Mouse (Mus musculus) limb, embryonic 13.5 days (tissue): Measurements from ENCODE around the gene Kctd12. TPM values are rescaled to one million over a fixed set of nuclear protein-coding genes. Genes with fewer than 3 reads are reported as not detected.

Experiments used
- ATAC-seq: fragments of 200-750 bp; cut with Nextera tagmentation; 2 replicates; pipeline ENCODE4 v1.8.0; 2017; ENCODE audit warnings: low read depth, moderate number of reproducible peaks, moderate TSS enrichment; ENCODE audit not compliant: low FRiP score
- H3K27ac ChIP-seq: fragments of 300-500 bp; sonication (generic); 2 replicates; pipeline ENCODE4 v1.5.1; 2015; ENCODE audit warnings: inconsistent platforms, mild to moderate bottlenecking, moderate library complexity
- H3K27me3 ChIP-seq: fragments of 300-500 bp; sonication (generic); 2 replicates; pipeline ENCODE4 v1.6.1; 2015; ENCODE audit warnings: mild to moderate bottlenecking, inconsistent platforms
- H3K36me3 ChIP-seq: fragments of 300-500 bp; sonication (generic); 2 replicates; pipeline ENCODE4 v1.6.1; 2015; ENCODE audit warnings: inconsistent platforms, mild to moderate bottlenecking, moderate library complexity
- H3K4me1 ChIP-seq: fragments of 300-500 bp; sonication (generic); 2 replicates; pipeline ENCODE4 v1.6.1; 2015; ENCODE audit warnings: inconsistent platforms
- H3K4me2 ChIP-seq: fragments of 300-500 bp; sonication (generic); replicated peaks from 2 replicates; pipeline ENCODE4 v1.6.1; 2015; ENCODE audit warnings: inconsistent platforms, mild to moderate bottlenecking, moderate library complexity
- H3K4me3 ChIP-seq: fragments of 300-500 bp; sonication (generic); 2 replicates; pipeline ENCODE4 v1.5.1; 2015; ENCODE audit warnings: moderate library complexity, mild to moderate bottlenecking, inconsistent platforms
- H3K9ac ChIP-seq: fragments of 300-500 bp; sonication (generic); 2 replicates; pipeline ENCODE4 v1.6.1; 2015; ENCODE audit warnings: mild to moderate bottlenecking, inconsistent platforms
- H3K9me3 ChIP-seq: fragments of 300-500 bp; sonication (generic); 2 replicates; pipeline ENCODE4 v1.6.1; 2016; ENCODE audit warnings: inconsistent platforms
- WGBS: fragments of 180-500 bp; shearing (Covaris S2); methylation state at CpG from one replicate; pipeline ENCODE4 v1.1.7; 2015; 5-methylcytosine and 5-hydroxymethylcytosine counted together
- polyA plus RNA-seq: library from polyadenylated mRNA; unstranded; fragments of >200 nt; fragmentation: Nextera tagmentation; extraction: Ambion mirVana; gene quantifications from 2 replicates; pipeline ENCODE4 v1.2.1, GENCODE M21; 2015

Kctd12 gene
- 41.4 and 45.1 TPM in 2 replicates for polyA plus RNA-seq

GRCm38 (mm10) chr14:102982627-102983540 lies at the start of gene Kctd12:
Gene Kctd12 (minus strand): TSS chr14:102982637.
- ATAC-seq = peak; percentile 93
- H3K27me3 ChIP-seq = peaks cover 9% of the 10 kb centered on the region; the same call in 1 of the 2 replicates
- H3K9ac ChIP-seq = peak within 1 kb of the TSS; percentile 92
- peak within 1 kb of the TSS; percentile 84 for H3K4me3 ChIP-seq
- H3K27ac ChIP-seq = peak within 1 kb of the TSS; percentile 94
- peaks cover 14% of the 10 kb centered on the region; the same call in 1 of the 2 replicates for H3K4me1 ChIP-seq
- 2% methylated on average over 57 of the region's 66 CpGs for WGBS
- no peaks in the 10 kb centered on the region for H3K9me3 ChIP-seq
- H3K4me2 ChIP-seq = peak within 1 kb of the TSS; percentile 87
- H3K36me3 ChIP-seq = no peaks in the 10 kb centered on the region; the same call in 1 of the 2 replicates

- no peak overlapping the region for H3K4me2 ChIP-seq
- H3K9ac ChIP-seq = no peak overlapping the region
- H3K4me1 ChIP-seq = no peaks in the 10 kb centered on the region
- H3K27ac ChIP-seq = no peak overlapping the region
- no peaks in the 10 kb centered on the region for H3K36me3 ChIP-seq
- H3K27me3 ChIP-seq = no peaks in the 10 kb centered on the region
- WGBS = 72% methylated on average over 2 of the region's 2 CpGs
- ATAC-seq = no peak
- no peak overlapping the region for H3K4me3 ChIP-seq
- H3K9me3 ChIP-seq = no peaks in the 10 kb centered on the region
Measured at GRCm38 (mm10) chr14:103029203-103029602, 46.8 kb upstream of the Kctd12 start.

- no peak overlapping the region for H3K27ac ChIP-seq
- H3K9me3 ChIP-seq = no peaks in the 10 kb centered on the region; the same call in 1 of the 2 replicates
- no peak overlapping the region for H3K4me2 ChIP-seq
- no peaks in the 10 kb centered on the region for H3K4me1 ChIP-seq
- 52% methylated on average over 2 of the region's 2 CpGs for WGBS
- no peaks in the 10 kb centered on the region for H3K27me3 ChIP-seq
- H3K4me3 ChIP-seq = no peak overlapping the region
- H3K36me3 ChIP-seq = no peaks in the 10 kb centered on the region
- no peak overlapping the region for H3K9ac ChIP-seq
- no peak for ATAC-seq
Measured at GRCm38 (mm10) chr14:103020046-103020445, 37.6 kb upstream of the Kctd12 start.

GRCm38 (mm10) chr14:103017009-103017408 lies 34.6 kb upstream of the Kctd12 start:
- no peaks in the 10 kb centered on the region for H3K9me3 ChIP-seq
- no peaks in the 10 kb centered on the region for H3K4me1 ChIP-seq
- no peak overlapping the region for H3K4me2 ChIP-seq
- no peak overlapping the region for H3K27ac ChIP-seq
- ATAC-seq = no peak
- no peak overlapping the region for H3K4me3 ChIP-seq
- 60% methylated on average over 5 of the region's 5 CpGs for WGBS
- H3K27me3 ChIP-seq = no peaks in the 10 kb centered on the region
- no peak overlapping the region for H3K9ac ChIP-seq
- H3K36me3 ChIP-seq = no peaks in the 10 kb centered on the region

- H3K27me3 ChIP-seq = no peaks in the 10 kb centered on the region
- H3K27ac ChIP-seq = no peak overlapping the region
- WGBS = 22% methylated on average over 4 of the region's 4 CpGs
- H3K4me3 ChIP-seq = no peak overlapping the region
- H3K36me3 ChIP-seq = no peaks in the 10 kb centered on the region
- ATAC-seq = peak; percentile 55; the same call in 1 of the 2 replicates
- no peaks in the 10 kb centered on the region for H3K4me1 ChIP-seq
- H3K9ac ChIP-seq = no peak overlapping the region
- H3K4me2 ChIP-seq = no peak overlapping the region
- H3K9me3 ChIP-seq = no peaks in the 10 kb centered on the region
Measured at GRCm38 (mm10) chr14:103012563-103013150, 30.2 kb upstream of the Kctd12 start.

- 28% methylated on average over 5 of the region's 5 CpGs for WGBS
- Histone ChIP-seq H3K36me3 (no peaks in the 10 kb centered on the region), H3K4me2 (no peak overlapping the region), H3K4me3 (no peak overlapping the region), H3K27ac (no peak overlapping the region), H3K9me3 (no peaks in the 10 kb centered on the region), H3K9ac (no peak overlapping the region), H3K4me1 (no peaks in the 10 kb centered on the region), H3K27me3 (no peaks in the 10 kb centered on the region)
- ATAC-seq = no peak
Measured at GRCm38 (mm10) chr14:103011782-103012181, 29.3 kb upstream of the Kctd12 start.

GRCm38 (mm10) chr14:103007737-103008136 lies 25.3 kb upstream of the Kctd12 start:
- 92% methylated on average over 4 of the region's 4 CpGs for WGBS
- no peak overlapping the region for H3K9ac ChIP-seq
- no peak overlapping the region for H3K4me2 ChIP-seq
- no peaks in the 10 kb centered on the region for H3K36me3 ChIP-seq
- ATAC-seq = no peak
- no peaks in the 10 kb centered on the region for H3K4me1 ChIP-seq
- H3K27me3 ChIP-seq = no peaks in the 10 kb centered on the region
- no peak overlapping the region for H3K4me3 ChIP-seq
- H3K9me3 ChIP-seq = no peaks in the 10 kb centered on the region
- no peak overlapping the region for H3K27ac ChIP-seq

GRCm38 (mm10) chr14:102994662-102995561 lies 12.5 kb upstream of the Kctd12 start:
- H3K27me3 ChIP-seq = no peaks in the 10 kb centered on the region
- H3K4me1 ChIP-seq = peaks cover 10% of the 10 kb centered on the region
- H3K9ac ChIP-seq = no peak overlapping the region
- H3K4me3 ChIP-seq = no peak overlapping the region
- 17% methylated on average over 6 of the region's 6 CpGs for WGBS
- H3K36me3 ChIP-seq = no peaks in the 10 kb centered on the region
- H3K4me2 ChIP-seq = no peak overlapping the region
- no peaks in the 10 kb centered on the region for H3K9me3 ChIP-seq
- no peak overlapping the region for H3K27ac ChIP-seq
- ATAC-seq = peak; percentile 85; the same call in 1 of the 2 replicates

- WGBS = 70% methylated on average over 3 of the region's 3 CpGs
- no peak for ATAC-seq
- no peak overlapping the region for H3K27ac ChIP-seq
Measured at GRCm38 (mm10) chr14:102990765-102991164, 8.3 kb upstream of the Kctd12 start.

GRCm38 (mm10) chr14:102989866-102990265 lies 7.4 kb upstream of the Kctd12 start:
- Histone ChIP-seq H3K4me3 (no peak overlapping the region), H3K36me3 (no peaks in the 10 kb centered on the region), H3K27ac (no peak overlapping the region), H3K9ac (no peak overlapping the region), H3K9me3 (no peaks in the 10 kb centered on the region), H3K4me1 (peaks cover 28% of the 10 kb centered on the region), H3K4me2 (no peak overlapping the region), H3K27me3 (peaks cover 4% of the 10 kb centered on the region; the same call in 1 of the 2 replicates)
- peak; percentile 49 for ATAC-seq
- 29% methylated on average over 5 of the region's 5 CpGs for WGBS

More at GRCm38 (mm10) chr14:102990765-102991164, 8.3 kb upstream of the Kctd12 start:
- Histone ChIP-seq H3K4me1 (peaks cover 28% of the 10 kb centered on the region), H3K4me2 (no peak overlapping the region), H3K9ac (no peak overlapping the region), H3K36me3 (no peaks in the 10 kb centered on the region), H3K4me3 (no peak overlapping the region), H3K27me3 (no peaks in the 10 kb centered on the region), H3K9me3 (no peaks in the 10 kb centered on the region)

GRCm38 (mm10) chr14:102989254-102989653 lies 6.8 kb upstream of the Kctd12 start:
- no peaks in the 10 kb centered on the region for H3K36me3 ChIP-seq
- ATAC-seq = peak; percentile 26; the same call in 1 of the 2 replicates
- no peak overlapping the region for H3K9ac ChIP-seq
- peaks cover 28% of the 10 kb centered on the region for H3K4me1 ChIP-seq
- H3K27me3 ChIP-seq = peaks cover 9% of the 10 kb centered on the region; the same call in 1 of the 2 replicates
- H3K9me3 ChIP-seq = no peaks in the 10 kb centered on the region
- peak overlapping the region; percentile 9; the same call in 1 of the 2 replicates for H3K4me2 ChIP-seq
- H3K27ac ChIP-seq = 0 out of 2 replicates have a peak overlapping the region, but pooled peaks have one; percentile 6
- 48% methylated on average over 4 of the region's 4 CpGs for WGBS
- H3K4me3 ChIP-seq = no peak overlapping the region
